Mouse (Mus musculus): ENCODE results near the gene Chpf2.

Chpf2 gene

GRCm38 (mm10) chr5:24605321-24605979 is 18.9 kb downstream of the Chpf2 start:
- no peak for DNase-seq

- DNase-seq: no peak
These were observed 19.6 kb downstream of the Chpf2 start for GRCm38 (mm10) chr5:24605980-24606665.

- DNase-seq: no peak
These were observed 22.8 kb downstream of the Chpf2 start for GRCm38 (mm10) chr5:24609388-24609787.

- DNase-seq: no peak
These were observed 25.1 kb downstream of the Chpf2 start for GRCm38 (mm10) chr5:24611366-24612301.

GRCm38 (mm10) chr5:24612302-24612649 is 25.7 kb downstream of the Chpf2 start:
- no peak for DNase-seq

GRCm38 (mm10) chr5:24615097-24615496 is 28.6 kb downstream of the Chpf2 start:
- DNase-seq: no peak

GRCm38 (mm10) chr5:24618921-24619320 is 32.4 kb downstream of the Chpf2 start:
- DNase-seq: no peak

GRCm38 (mm10) chr5:24620116-24620515 is 33.6 kb downstream of the Chpf2 start:
- no peak for DNase-seq

GRCm38 (mm10) chr5:24620626-24621025 is 34.1 kb downstream of the Chpf2 start:
- DNase-seq: no peak

- DNase-seq: no peak
These were observed 36.0 kb downstream of the Chpf2 start for GRCm38 (mm10) chr5:24622386-24623040.

GRCm38 (mm10) chr5:24623041-24623985 is 36.8 kb downstream of the Chpf2 start:
- no peak for DNase-seq

- no peak for DNase-seq
These were observed 37.7 kb downstream of the Chpf2 start, which contains the start of gene Smarcd3 for GRCm38 (mm10) chr5:24623986-24624821. Gene Smarcd3, minus strand, starts transcription at chr5:24624411.

GRCm38 (mm10) chr5:24624822-24625120 is 38.2 kb downstream of the Chpf2 start:
- no peak for DNase-seq

GRCm38 (mm10) chr5:24629712-24630111 is 43.2 kb downstream of the Chpf2 start:
- no peak for DNase-seq

GRCm38 (mm10) chr5:24635093-24635492 is 48.6 kb downstream of the Chpf2 start:
- DNase-seq: no peak

- no peak for DNase-seq
These were observed 49.1 kb downstream of the Chpf2 start for GRCm38 (mm10) chr5:24635526-24636141.

GRCm38 (mm10) chr5:24636987-24637386 is 50.4 kb downstream of the Chpf2 start:
- DNase-seq: no peak

- DNase-seq: no peak
These were observed 51.6 kb downstream of the Chpf2 start for GRCm38 (mm10) chr5:24638131-24638530.

GRCm38 (mm10) chr5:24639081-24639480 is 52.5 kb downstream of the Chpf2 start:
- DNase-seq: no peak

All from thymus, postnatal 25 days (tissue).